Mouse (Mus musculus) thymus, adult 2 months (tissue): ENCODE measurements at regions not wholly inside any gene's neighbourhood (a gene's known extent, or its start where the extent isn't known, plus 50 kb on each side); places are given as distances from the start of the nearest gene placed in this dataset.

ENCODE experiments used
- DNase-seq: peaks from one replicate; pipeline ENCODE4 v3.0.0; 2021
- H3K27ac ChIP-seq: fragments of 200-500 bp; 2 replicates; pipeline ENCODE4 v1.5.1; 2012; ENCODE audit warnings: low read length, control low read depth; ENCODE audit not compliant: control insufficient read depth, insufficient read depth
- H3K27me3 ChIP-seq: fragments of 200-500 bp; 2 replicates; pipeline ENCODE4 v1.6.1; 2012; ENCODE audit warnings: mild to moderate bottlenecking, low read length, moderate library complexity, mixed read lengths; ENCODE audit not compliant: control insufficient read depth, insufficient read depth
- H3K36me3 ChIP-seq: fragments of 200-500 bp; 2 replicates; pipeline ENCODE4 v1.6.1; 2012; ENCODE audit warnings: mild to moderate bottlenecking, low read length, moderate library complexity; ENCODE audit not compliant: control insufficient read depth, insufficient read depth
- H3K4me1 ChIP-seq: fragments of 200-500 bp; replicated peaks from 2 replicates; pipeline ENCODE4 v1.6.1; 2012; ENCODE audit warnings: low read length; ENCODE audit not compliant: control insufficient read depth, insufficient read depth
- H3K4me3 ChIP-seq: fragments of 200-500 bp; 2 replicates; pipeline ENCODE4 v1.5.1; 2012; ENCODE audit warnings: mild to moderate bottlenecking, low read length, control low read depth, moderate library complexity; ENCODE audit not compliant: control insufficient read depth, insufficient read depth
- CTCF ChIP-seq: fragments of 200-500 bp; IDR thresholded peaks from 2 replicates; pipeline ENCODE4 v1.5.1; 2012; ENCODE audit warnings: mild to moderate bottlenecking, control low read depth, low read length, moderate library complexity, borderline replicate concordance; ENCODE audit not compliant: control insufficient read depth, poor library complexity, insufficient read depth; ENCODE audit errors: extremely low read depth
- POLR2A ChIP-seq: fragments of 200-500 bp; IDR thresholded peaks from 2 replicates; pipeline ENCODE4 v1.6.1; 2012; ENCODE audit warnings: mild to moderate bottlenecking, low read length, control low read depth, moderate library complexity; ENCODE audit not compliant: control insufficient read depth, poor library complexity, insufficient read depth; ENCODE audit errors: extremely low read depth
- WGBS: fragments of 180-500 bp; shearing (Covaris S2); methylation state at CpG from one replicate; pipeline ENCODE4 v1.1.7; 2018; 5-methylcytosine and 5-hydroxymethylcytosine counted together

- H3K4me3 ChIP-seq, result no peak overlapping the region
- no peak overlapping the region for H3K27ac ChIP-seq
- no peaks in the 10 kb centered on the region for H3K27me3 ChIP-seq
- no peak for TF ChIP-seq POLR2A
- TF ChIP-seq CTCF, result no peak
- no peak for DNase-seq
- no peaks in the 10 kb centered on the region for H3K4me1 ChIP-seq
- H3K36me3 ChIP-seq, result no peaks in the 10 kb centered on the region
- 73% methylated on average over 1 of the region's 1 CpGs for WGBS
Measured at GRCm38 (mm10) chr11:64925970-64926369, 52.9 kb upstream of the Elac2 start.
